Mouse (Mus musculus) frontal cortex, postnatal 14 days (tissue): ENCODE measurements around the gene Zp2.

Experiments used
- DNase-seq, 2 experiments: peaks; one replicate each; pipeline ENCODE4 v3.0.0; 2022; ENCODE audit warnings: low spot score in 2 of 2

The Zp2 gene

GRCm38 (mm10) chr7:120142743-120143142 is 2.3 kb downstream of the Zp2 start:
- DNase-seq = no peak

DNA sequence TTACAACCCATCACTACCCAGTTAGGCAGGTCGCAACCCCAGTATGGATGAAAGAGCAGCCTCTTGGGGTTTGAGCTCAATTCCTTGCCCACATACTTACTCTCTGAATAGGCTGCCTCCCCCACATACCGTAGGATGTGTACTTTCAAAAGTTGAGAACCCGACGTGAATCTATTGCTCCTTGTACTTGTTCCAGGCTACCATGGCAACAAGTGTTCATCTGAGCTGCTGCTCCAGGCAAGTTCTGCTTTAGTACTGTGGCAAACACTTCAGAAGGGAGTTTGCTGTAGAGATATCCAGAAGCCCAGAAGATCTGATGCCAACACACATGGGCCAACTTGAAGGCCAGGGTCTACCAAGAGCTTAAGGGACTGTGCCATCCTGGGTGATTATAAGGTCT is 16.1 kb downstream of the Zp2 start:
- peak; percentile 20 to 42 for DNase-seq

DNA sequence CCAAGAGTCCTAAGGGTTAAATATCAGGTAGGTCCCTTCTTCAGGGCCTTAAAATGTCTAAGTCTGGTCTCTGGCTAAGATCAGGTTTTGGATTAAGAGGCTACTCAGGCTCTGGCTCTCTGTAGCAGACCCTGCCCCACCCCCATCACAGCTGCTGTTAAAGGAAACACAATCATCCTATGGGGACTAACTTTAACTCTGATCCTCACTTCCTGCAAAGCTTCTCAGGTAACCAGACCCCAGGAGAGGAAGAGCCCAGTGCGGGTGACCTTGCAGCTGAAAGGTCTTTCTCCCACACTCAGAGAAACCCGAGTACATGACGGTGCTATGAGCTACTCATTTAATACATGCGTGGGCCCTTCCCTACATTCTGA is 17.4 kb downstream of the Zp2 start:
- DNase-seq = no peak

DNA sequence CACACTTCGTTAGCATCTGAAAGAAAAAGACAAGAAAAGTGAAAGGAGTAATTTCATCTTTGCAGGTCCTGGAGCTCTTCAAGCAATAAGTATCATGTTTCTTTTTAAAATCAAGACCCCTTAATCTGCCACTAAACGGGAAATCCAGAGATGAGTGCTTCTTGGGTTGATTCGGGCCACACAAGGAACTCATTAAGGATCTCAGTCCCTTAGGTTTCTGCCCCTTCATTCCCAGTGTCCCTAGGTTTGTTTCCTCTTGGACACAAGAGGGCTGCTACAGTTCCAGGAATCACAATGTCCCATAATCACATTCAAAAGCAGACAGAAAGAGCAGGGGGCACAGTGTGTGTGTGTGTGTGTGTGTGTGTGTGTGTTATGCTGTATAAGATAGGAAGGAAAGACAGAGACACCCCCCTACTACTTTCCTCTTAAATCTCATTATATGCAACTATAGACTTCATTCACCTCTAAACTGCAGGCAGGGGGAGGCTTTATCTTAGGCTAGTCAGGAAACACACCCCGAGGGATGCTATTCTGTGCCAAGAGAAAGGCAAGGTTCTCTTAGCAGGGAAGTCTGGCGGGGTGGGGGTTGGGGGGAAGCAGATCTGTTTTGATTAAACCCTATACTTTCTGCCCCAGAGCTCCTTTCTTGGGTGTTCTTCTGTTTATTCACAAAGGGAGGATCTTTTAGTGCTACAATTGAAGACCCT is 18.0 kb downstream of the Zp2 start:
- no peak for DNase-seq

DNA sequence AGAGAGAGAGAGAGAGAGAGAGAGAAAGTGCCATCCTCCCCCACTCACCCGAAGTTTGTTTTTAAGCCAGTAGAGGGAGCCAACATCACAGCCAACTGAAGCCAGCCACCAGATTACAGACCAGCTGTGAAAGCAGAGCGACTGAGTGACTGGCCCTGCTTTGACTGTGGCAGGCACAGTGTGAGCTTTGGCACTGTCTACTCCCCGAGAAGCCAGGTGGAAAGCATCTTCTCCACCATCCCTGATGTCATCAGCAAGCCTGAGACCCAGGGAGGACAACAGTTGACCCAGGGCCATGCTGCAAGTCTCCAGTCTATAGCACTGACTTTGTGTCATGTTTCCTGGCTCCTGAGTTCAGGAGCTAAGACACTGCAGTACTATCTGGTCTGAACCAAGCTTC is 20.2 kb downstream of the Zp2 start:
- peak; percentile 47 to 64 for DNase-seq

- no peak for DNase-seq
Measured at GRCm38 (mm10) chr7:120123776-120124175, 21.3 kb downstream of the Zp2 start.

GRCm38 (mm10) chr7:120117529-120117928 is 27.6 kb downstream of the Zp2 start:
- no peak for DNase-seq

DNA sequence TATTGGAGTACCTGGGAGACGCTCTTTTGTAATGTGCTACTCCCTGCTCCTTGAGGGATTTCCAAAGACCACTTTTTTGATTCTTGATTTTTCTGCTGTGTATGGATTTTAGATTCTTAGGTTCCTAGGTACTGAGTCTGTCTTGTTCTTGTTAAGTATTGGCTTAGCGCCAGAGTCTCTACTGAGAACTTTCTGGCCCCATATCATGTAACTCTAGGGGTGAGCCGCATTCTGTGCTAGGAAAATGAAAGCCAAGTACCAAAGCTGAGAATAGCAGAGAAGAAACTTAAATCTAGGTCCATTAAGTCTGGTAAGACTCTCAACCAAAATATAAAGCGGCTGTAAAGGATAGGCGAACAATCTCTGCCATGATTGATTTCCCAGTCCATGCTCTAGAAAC is 28.1 kb downstream of the Zp2 start:
- DNase-seq = no peak

- DNase-seq = no peak
Measured at GRCm38 (mm10) chr7:120109676-120110075, 35.4 kb downstream of the Zp2 start.

- DNase-seq = no peak
Measured at GRCm38 (mm10) chr7:120106356-120106755, 38.7 kb downstream of the Zp2 start.

DNA sequence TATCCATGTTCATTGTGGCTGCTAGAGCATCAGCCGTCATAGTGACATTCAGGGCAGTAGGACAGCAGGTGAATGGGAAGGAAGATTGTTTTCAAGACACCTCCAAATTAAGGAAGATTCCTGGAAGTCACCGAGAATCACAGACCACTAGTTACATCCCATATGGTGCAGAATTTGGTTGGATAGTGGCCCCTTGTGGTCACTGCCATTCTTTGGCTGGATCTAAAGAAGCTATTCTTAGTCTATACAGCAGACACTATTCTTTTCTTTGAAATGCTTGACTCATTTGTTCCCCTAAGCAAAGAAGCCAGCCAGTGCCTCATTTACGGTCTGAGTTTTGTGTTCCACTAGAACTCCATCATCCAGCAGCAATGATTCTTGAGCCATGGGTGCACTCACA is 40.1 kb downstream of the Zp2 start:
- DNase-seq = no peak

DNA sequence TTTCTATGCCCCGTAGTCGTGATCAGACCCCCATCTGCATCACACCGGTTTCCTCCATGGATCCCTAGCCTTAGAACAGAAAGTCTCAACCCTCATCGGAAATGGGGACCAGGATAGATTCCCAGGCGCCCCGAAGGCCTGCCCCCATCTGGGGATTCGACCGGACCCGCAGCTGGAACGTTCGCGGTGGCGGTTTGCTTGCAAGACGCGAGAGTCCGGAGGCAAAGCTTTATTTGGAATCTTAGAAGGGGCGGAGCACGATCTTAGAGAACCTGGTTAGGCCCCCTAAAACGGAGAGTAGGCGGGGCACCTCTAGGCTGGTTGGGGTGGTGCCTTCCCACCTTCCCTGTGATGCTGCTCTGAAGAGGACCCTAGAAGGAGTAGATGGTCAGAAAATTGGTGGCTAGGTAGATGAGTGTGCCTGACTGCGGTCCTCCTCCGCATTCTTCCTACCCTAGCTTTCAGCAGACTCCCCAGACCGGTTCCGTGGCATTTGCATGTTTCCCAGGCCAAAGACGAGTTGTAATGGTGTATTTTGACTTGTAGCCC is 42.0 kb downstream of the Zp2 start:
- DNase-seq = no peak

GRCm38 (mm10) chr7:120102164-120102972 is 42.7 kb downstream of the Zp2 start, which contains the start of gene Tmem159:
Gene Tmem159, plus strand, starts transcription at chr7:120102353.
- peak; percentile 34 to 55 for DNase-seq

DNA sequence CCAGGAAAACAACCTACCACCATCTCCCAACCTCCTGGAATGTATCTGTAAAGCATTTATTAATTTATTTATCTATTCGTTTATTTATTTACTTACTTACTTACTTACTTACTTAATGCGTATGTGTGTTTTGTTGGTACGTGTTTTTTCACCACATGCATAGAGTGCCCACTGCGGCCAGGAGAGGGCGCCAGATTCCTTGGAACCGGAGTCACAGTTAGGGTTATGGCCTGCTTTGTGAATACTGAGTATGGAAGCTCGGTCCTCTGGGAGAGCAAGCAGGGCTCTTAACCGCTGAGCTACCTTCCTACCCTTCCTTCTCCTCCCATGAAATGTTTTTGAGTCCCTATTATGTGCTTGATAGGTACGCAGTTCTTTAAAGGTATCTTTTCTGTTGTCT is 46.7 kb downstream of the Zp2 start:
- peak in 1 of 2 experiments; percentile 49 for DNase-seq

- DNase-seq = peak in 1 of 2 experiments; percentile 50
Measured at GRCm38 (mm10) chr7:120097845-120098244, 47.2 kb downstream of the Zp2 start.

DNA sequence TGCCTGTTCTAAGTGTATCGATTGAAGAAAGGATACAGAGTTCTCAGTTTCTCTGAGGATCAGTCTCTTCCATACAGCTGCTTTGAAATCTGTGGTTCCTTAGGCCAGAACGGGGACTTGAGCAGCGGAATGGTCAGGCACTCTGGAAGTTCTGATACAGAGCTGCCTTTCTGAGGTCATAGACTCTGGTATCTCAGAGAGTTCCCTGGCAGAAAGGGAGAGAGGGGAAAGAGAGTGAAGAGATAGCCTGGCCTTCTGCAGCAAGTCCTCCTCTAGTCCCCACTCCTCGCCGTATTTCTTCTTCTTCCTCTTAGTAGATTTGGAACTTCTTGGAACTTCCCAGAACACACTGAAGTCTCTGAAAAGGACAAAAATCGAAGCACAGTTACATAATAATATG is 49.9 kb downstream of the Zp2 start, which contains the start of gene Dnah3:
TSS of gene Dnah3 (minus strand) at position 101 of the 400 bp plus-strand sequence.
- DNase-seq = no peak

DNA sequence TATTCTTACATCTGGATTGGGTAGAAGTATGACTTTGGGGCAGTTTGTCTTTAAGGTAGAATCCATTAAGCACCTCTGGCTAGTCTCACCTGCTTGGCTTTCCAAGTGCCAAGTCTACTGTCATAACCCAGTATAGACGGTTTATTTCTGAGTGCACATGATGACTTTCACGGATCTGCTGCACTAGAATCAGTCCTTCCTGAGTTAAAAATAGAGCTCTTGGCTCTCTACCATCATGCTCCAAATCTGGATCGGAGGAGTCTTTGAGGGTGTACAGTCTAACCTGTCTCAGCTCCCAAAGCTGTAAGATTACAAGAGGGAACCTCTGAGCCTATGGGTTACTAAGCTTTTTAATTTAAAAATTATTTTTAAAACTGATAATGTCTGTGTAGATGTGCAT is 50.9 kb downstream of the Zp2 start:
- no peak for DNase-seq

DNA sequence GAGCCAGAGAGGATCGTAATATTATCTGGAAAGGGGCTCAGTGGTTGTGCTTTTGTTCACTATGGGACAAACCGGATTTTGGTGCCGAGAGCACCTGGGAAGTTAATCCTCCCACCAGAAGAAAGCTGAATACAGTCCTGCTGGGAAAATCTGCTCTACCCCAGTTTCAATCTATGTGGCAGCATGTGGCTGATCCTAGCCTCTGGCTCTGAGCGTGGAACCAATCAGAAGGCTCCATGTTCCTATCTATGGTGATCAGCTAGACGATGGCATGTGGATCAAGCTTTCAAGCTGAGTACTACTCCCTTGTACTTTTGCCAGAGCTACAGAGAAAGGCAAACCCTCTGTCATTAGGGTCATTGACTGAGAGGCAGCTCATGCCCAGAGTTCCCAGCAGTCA is 52.1 kb downstream of the Zp2 start:
- DNase-seq = no peak

DNA sequence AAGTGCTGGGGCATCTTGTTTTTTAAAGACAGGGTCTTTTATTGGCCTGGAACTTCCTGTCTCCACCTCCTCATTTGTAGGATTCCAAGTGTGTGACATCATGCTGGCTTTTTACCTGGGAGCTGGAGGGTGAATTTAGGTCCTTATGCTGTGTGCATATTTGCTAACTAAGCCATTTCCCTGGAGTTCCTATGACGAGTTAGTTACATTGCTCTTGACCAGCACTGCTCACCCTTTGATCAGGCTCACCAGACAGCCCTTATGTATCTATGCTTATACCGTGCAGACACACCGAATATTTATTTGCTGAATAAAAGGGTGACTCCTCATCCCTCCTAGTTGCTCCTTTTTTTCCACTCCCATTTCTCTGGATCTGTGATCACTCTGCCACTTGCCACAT is 64.9 kb downstream of the Zp2 start:
- DNase-seq = no peak
